Mouse (Mus musculus): ENCODE measurements around the gene Cntln. TPM values are rescaled to one million over a fixed set of nuclear protein-coding genes. Genes with fewer than 3 reads are reported as not detected.

The Cntln gene
- polyA plus RNA-seq (2014; fragmentation: Nextera tagmentation; extraction: Ambion mirVana) = 7.0 TPM in 2 replicates

- H3K4me3 ChIP-seq (ENCODE audit: low read depth, low read length) = peak within 1 kb of the TSS; percentile 75
- peak within 1 kb of the TSS; percentile 73 for H3K4me2 ChIP-seq
- WGBS (ENCODE audit: insufficient replicate concordance) = 1% methylated on average over 50 of the region's 50 CpGs
- no peaks in the 10 kb centered on the region for H3K27me3 ChIP-seq (ENCODE audit: control insufficient read depth, insufficient read depth, low read length)
- H3K9ac ChIP-seq (ENCODE audit: low read depth, low read length) = peak within 1 kb of the TSS; percentile 96
- H3K27ac ChIP-seq (ENCODE audit: low read depth, low read length) = peak within 1 kb of the TSS; percentile 90
- H3K4me1 ChIP-seq (ENCODE audit: control insufficient read depth, insufficient read depth, low read length) = no peaks in the 10 kb centered on the region
- ATAC-seq (replicated peaks; ENCODE audit: insufficient number of reproducible peaks, low FRiP score, low TSS enrichment) = peak; percentile 85
- no peaks in the 10 kb centered on the region for H3K9me3 ChIP-seq (replicated peaks; ENCODE audit: control insufficient read depth, low read length)
- no peaks in the 10 kb centered on the region for H3K36me3 ChIP-seq (ENCODE audit: control insufficient read depth, insufficient read depth, low read length)
These were observed at the start of gene Cntln for GRCm38 (mm10) chr4:84884111-84884538. TSS of gene Cntln (plus strand) at chr4:84884309.

GRCm38 (mm10) chr4:84836979-84837378 is 47.1 kb upstream of the Cntln start:
- Histone ChIP-seq H3K4me2 (no peak overlapping the region), H3K4me3 (ENCODE audit: low read depth, low read length) (no peak overlapping the region), H3K4me1 (ENCODE audit: control insufficient read depth, insufficient read depth, low read length) (no peaks in the 10 kb centered on the region), H3K36me3 (ENCODE audit: control insufficient read depth, insufficient read depth, low read length) (no peaks in the 10 kb centered on the region), H3K9me3 (replicated peaks; ENCODE audit: control insufficient read depth, low read length) (no peaks in the 10 kb centered on the region), H3K27ac (ENCODE audit: low read depth, low read length) (no peak overlapping the region), H3K9ac (ENCODE audit: low read depth, low read length) (no peak overlapping the region), H3K27me3 (ENCODE audit: control insufficient read depth, insufficient read depth, low read length) (no peaks in the 10 kb centered on the region; the same call in 1 of the 2 replicates)
- ATAC-seq (replicated peaks; ENCODE audit: insufficient number of reproducible peaks, low FRiP score, low TSS enrichment) = no peak
- 31% methylated on average over 5 of the region's 5 CpGs for WGBS (ENCODE audit: insufficient replicate concordance)

GRCm38 (mm10) chr4:84838545-84838944 is 45.6 kb upstream of the Cntln start:
- Histone ChIP-seq H3K27ac (ENCODE audit: low read depth, low read length) (no peak overlapping the region), H3K27me3 (ENCODE audit: control insufficient read depth, insufficient read depth, low read length) (no peaks in the 10 kb centered on the region; the same call in 1 of the 2 replicates), H3K4me1 (ENCODE audit: control insufficient read depth, insufficient read depth, low read length) (no peaks in the 10 kb centered on the region), H3K9me3 (replicated peaks; ENCODE audit: control insufficient read depth, low read length) (no peaks in the 10 kb centered on the region), H3K9ac (ENCODE audit: low read depth, low read length) (no peak overlapping the region), H3K4me3 (ENCODE audit: low read depth, low read length) (no peak overlapping the region), H3K4me2 (no peak overlapping the region), H3K36me3 (ENCODE audit: control insufficient read depth, insufficient read depth, low read length) (no peaks in the 10 kb centered on the region)
- WGBS (ENCODE audit: insufficient replicate concordance) = 77% methylated on average over 3 of the region's 3 CpGs
- no peak for ATAC-seq (replicated peaks; ENCODE audit: insufficient number of reproducible peaks, low FRiP score, low TSS enrichment)

- no peak overlapping the region for H3K27ac ChIP-seq (ENCODE audit: low read depth, low read length)
- no peaks in the 10 kb centered on the region for H3K36me3 ChIP-seq (ENCODE audit: control insufficient read depth, insufficient read depth, low read length)
- no peak overlapping the region for H3K4me2 ChIP-seq
- H3K9ac ChIP-seq (ENCODE audit: low read depth, low read length) = no peak overlapping the region
- no peaks in the 10 kb centered on the region; the same call in 1 of the 2 replicates for H3K9me3 ChIP-seq (replicated peaks; ENCODE audit: control insufficient read depth, low read length)
- WGBS (ENCODE audit: insufficient replicate concordance) = 77% methylated on average over 2 of the region's 2 CpGs
- no peak for ATAC-seq (replicated peaks; ENCODE audit: insufficient number of reproducible peaks, low FRiP score, low TSS enrichment)
- H3K27me3 ChIP-seq (ENCODE audit: control insufficient read depth, insufficient read depth, low read length) = no peaks in the 10 kb centered on the region; the same call in 1 of the 2 replicates
- H3K4me3 ChIP-seq (ENCODE audit: low read depth, low read length) = no peak overlapping the region
- no peaks in the 10 kb centered on the region for H3K4me1 ChIP-seq (ENCODE audit: control insufficient read depth, insufficient read depth, low read length)
These were observed 44.6 kb upstream of the Cntln start for GRCm38 (mm10) chr4:84839466-84839865.

GRCm38 (mm10) chr4:84857588-84857987 is 26.5 kb upstream of the Cntln start:
- no peaks in the 10 kb centered on the region for H3K36me3 ChIP-seq (ENCODE audit: control insufficient read depth, insufficient read depth, low read length)
- H3K27ac ChIP-seq (ENCODE audit: low read depth, low read length) = no peak overlapping the region
- no peaks in the 10 kb centered on the region for H3K9me3 ChIP-seq (replicated peaks; ENCODE audit: control insufficient read depth, low read length)
- H3K27me3 ChIP-seq (ENCODE audit: control insufficient read depth, insufficient read depth, low read length) = no peaks in the 10 kb centered on the region
- WGBS (ENCODE audit: insufficient replicate concordance) = 64% methylated on average over 2 of the region's 2 CpGs
- ATAC-seq (replicated peaks; ENCODE audit: insufficient number of reproducible peaks, low FRiP score, low TSS enrichment) = no peak
- no peak overlapping the region for H3K4me3 ChIP-seq (ENCODE audit: low read depth, low read length)
- no peak overlapping the region for H3K9ac ChIP-seq (ENCODE audit: low read depth, low read length)
- H3K4me1 ChIP-seq (ENCODE audit: control insufficient read depth, insufficient read depth, low read length) = no peaks in the 10 kb centered on the region
- H3K4me2 ChIP-seq = no peak overlapping the region

GRCm38 (mm10) chr4:84876347-84876746 is 7.8 kb upstream of the Cntln start:
- no peak overlapping the region for H3K4me3 ChIP-seq (ENCODE audit: low read depth, low read length)
- no peaks in the 10 kb centered on the region for H3K9me3 ChIP-seq (replicated peaks; ENCODE audit: control insufficient read depth, low read length)
- H3K4me1 ChIP-seq (ENCODE audit: control insufficient read depth, insufficient read depth, low read length) = no peaks in the 10 kb centered on the region
- 47% methylated on average over 3 of the region's 3 CpGs for WGBS (ENCODE audit: insufficient replicate concordance)
- H3K4me2 ChIP-seq = no peak overlapping the region
- no peaks in the 10 kb centered on the region for H3K36me3 ChIP-seq (ENCODE audit: control insufficient read depth, insufficient read depth, low read length)
- H3K9ac ChIP-seq (ENCODE audit: low read depth, low read length) = no peak overlapping the region
- no peak for ATAC-seq (replicated peaks; ENCODE audit: insufficient number of reproducible peaks, low FRiP score, low TSS enrichment)
- H3K27ac ChIP-seq (ENCODE audit: low read depth, low read length) = no peak overlapping the region
- no peaks in the 10 kb centered on the region for H3K27me3 ChIP-seq (ENCODE audit: control insufficient read depth, insufficient read depth, low read length)

- ATAC-seq (replicated peaks; ENCODE audit: insufficient number of reproducible peaks, low FRiP score, low TSS enrichment) = no peak
- H3K27ac ChIP-seq (ENCODE audit: low read depth, low read length) = no peak overlapping the region
- no peaks in the 10 kb centered on the region for H3K9me3 ChIP-seq (replicated peaks; ENCODE audit: control insufficient read depth, low read length)
- no peaks in the 10 kb centered on the region for H3K27me3 ChIP-seq (ENCODE audit: control insufficient read depth, insufficient read depth, low read length)
- no peaks in the 10 kb centered on the region for H3K4me1 ChIP-seq (ENCODE audit: control insufficient read depth, insufficient read depth, low read length)
- peak overlapping the region; percentile 75; the same call in 1 of the 2 replicates for H3K4me3 ChIP-seq (ENCODE audit: low read depth, low read length)
- 73% methylated on average over 12 of the region's 12 CpGs for WGBS (ENCODE audit: insufficient replicate concordance)
- peak overlapping the region; percentile 73 for H3K4me2 ChIP-seq
- peak overlapping the region; percentile 96; the same call in 1 of the 2 replicates for H3K9ac ChIP-seq (ENCODE audit: low read depth, low read length)
- no peaks in the 10 kb centered on the region for H3K36me3 ChIP-seq (ENCODE audit: control insufficient read depth, insufficient read depth, low read length)
These were observed 463 bp upstream of the Cntln start for GRCm38 (mm10) chr4:84883646-84884045.

- Histone ChIP-seq H3K27me3 (ENCODE audit: control insufficient read depth, insufficient read depth, low read length) (no peaks in the 10 kb centered on the region), H3K4me1 (ENCODE audit: control insufficient read depth, insufficient read depth, low read length) (no peaks in the 10 kb centered on the region), H3K36me3 (ENCODE audit: control insufficient read depth, insufficient read depth, low read length) (no peaks in the 10 kb centered on the region), H3K4me2 (peak overlapping the region; percentile 73), H3K9ac (ENCODE audit: low read depth, low read length) (peak overlapping the region; percentile 96), H3K4me3 (ENCODE audit: low read depth, low read length) (peak overlapping the region; percentile 75), H3K27ac (ENCODE audit: low read depth, low read length) (peak overlapping the region; percentile 90), H3K9me3 (replicated peaks; ENCODE audit: control insufficient read depth, low read length) (no peaks in the 10 kb centered on the region)
- 3% methylated on average over 58 of the region's 60 CpGs for WGBS (ENCODE audit: insufficient replicate concordance)
- ATAC-seq (replicated peaks; ENCODE audit: insufficient number of reproducible peaks, low FRiP score, low TSS enrichment) = peak; percentile 84
These were observed 596 bp downstream of the Cntln start for GRCm38 (mm10) chr4:84884539-84885270.

GRCm38 (mm10) chr4:84885271-84885540 is 1.1 kb downstream of the Cntln start:
- H3K4me1 ChIP-seq (ENCODE audit: control insufficient read depth, insufficient read depth, low read length) = no peaks in the 10 kb centered on the region
- no peaks in the 10 kb centered on the region for H3K9me3 ChIP-seq (replicated peaks; ENCODE audit: control insufficient read depth, low read length)
- peak overlapping the region; percentile 75 for H3K4me3 ChIP-seq (ENCODE audit: low read depth, low read length)
- no peak for ATAC-seq (replicated peaks; ENCODE audit: insufficient number of reproducible peaks, low FRiP score, low TSS enrichment)
- no peaks in the 10 kb centered on the region for H3K27me3 ChIP-seq (ENCODE audit: control insufficient read depth, insufficient read depth, low read length)
- peak overlapping the region; percentile 73 for H3K4me2 ChIP-seq
- peak overlapping the region; percentile 96 for H3K9ac ChIP-seq (ENCODE audit: low read depth, low read length)
- no peaks in the 10 kb centered on the region for H3K36me3 ChIP-seq (ENCODE audit: control insufficient read depth, insufficient read depth, low read length)
- no peak overlapping the region for H3K27ac ChIP-seq (ENCODE audit: low read depth, low read length)
- 63% methylated on average over 1 of the region's 1 CpGs for WGBS (ENCODE audit: insufficient replicate concordance)
